8 mouse cellular contexts compared by ENCODE assay signal in genomic region chr5:134315623-134316350, GRCm38 (mm10). TPM values are rescaled to one million over a fixed set of nuclear protein-coding genes. Genes with fewer than 3 reads are reported as not detected.
A peak's percentile ranks its signal among the peaks of the same experiment; 100 is the strongest.
DNase-seq lines count a peak whose midpoint lies in the region; ATAC-seq lines count a peak whose summit lies in the region.

No protein-coding gene starts in this region.

- peak overlapping the region; percentile 85 for H3K4me2 ChIP-seq in hindbrain, embryonic 15.5 days

- under 1% methylated on average over 25 of the region's 25 CpGs for WGBS in hindbrain, embryonic 15.5 days

- peak overlapping the region; percentile 59; the same call in 1 of the 2 replicates for H3K9ac ChIP-seq in hindbrain, embryonic 15.5 days

- H3K27me3 ChIP-seq in hindbrain, embryonic 15.5 days: no peaks in the 10 kb centered on the region

- H3K27ac ChIP-seq in hindbrain, embryonic 15.5 days (replicated peaks): peak overlapping the region; percentile 99

- ATAC-seq in hindbrain, embryonic 15.5 days (ENCODE audit: low FRiP score, low read depth): no peak
- no peak for ATAC-seq in monocyte, adult 5-6 weeks (replicated peaks; ENCODE audit: insufficient number of reproducible peaks, low FRiP score, low TSS enrichment, poor library complexity, severe bottlenecking)

- H3K36me3 ChIP-seq in hindbrain, embryonic 15.5 days: no peaks in the 10 kb centered on the region

- peak; percentile 83 for DNase-seq in R1 (ENCODE audit: low read depth, low spot score)
- peak; percentile 66 for DNase-seq in cerebellum, adult 9-11 months
- DNase-seq in gastrocnemius, adult 18-20 months (ENCODE audit: low spot score): peak; percentile 34
- peak; percentile 51 for DNase-seq in left cerebral cortex, adult 11 months (ENCODE audit: low spot score)
- DNase-seq in lung, postnatal 10 days: peak; percentile 88
- DNase-seq in right cerebral cortex, adult 2 months (ENCODE audit: low spot score in 2 of 2): peak; percentile 52

- no peaks in the 10 kb centered on the region for H3K9me3 ChIP-seq in hindbrain, embryonic 15.5 days

- peaks cover 42% of the 10 kb centered on the region for H3K4me1 ChIP-seq in hindbrain, embryonic 15.5 days (replicated peaks)

- peak overlapping the region; percentile 95 for H3K4me3 ChIP-seq in hindbrain, embryonic 15.5 days

RNA-seq across cellular contexts. Expression of gene Gtf2i, which starts 1.2 kb away (rescaled TPM):
- total RNA-seq in gastrocnemius, adult 18-20 months (2021): 100 to 1,000 TPM; 102 to 112 TPM
- polyA plus RNA-seq in hindbrain, embryonic 15.5 days (2015; fragmentation: Nextera tagmentation; extraction: Ambion mirVana): 145 and 150 TPM in 2 replicates
- total RNA-seq in monocyte, adult 5-6 weeks (2017): 22.4 to 40.1 TPM (median 30.9 TPM) in 3 replicates

Comparison
In these comparisons a context has a peak if more than half of its experiments do, and no peak if none do; other contexts are left out.
1. DNase-seq: peak in every context shown above with its lines; median percentile 88 in lung, postnatal 10 days; 83 in R1; 66 in cerebellum, adult 9-11 months; 52 in right cerebral cortex, adult 2 months; 51 in left cerebral cortex, adult 11 months; 34 in gastrocnemius, adult 18-20 months.